Mouse (Mus musculus): ENCODE data around the gene Abcc4. TPM values are rescaled to one million over a fixed set of nuclear protein-coding genes. Genes with fewer than 3 reads are reported as not detected.

Abcc4 gene
- total RNA-seq, 1 experiment from 2014 or later: 13.3 TPM

DNA sequence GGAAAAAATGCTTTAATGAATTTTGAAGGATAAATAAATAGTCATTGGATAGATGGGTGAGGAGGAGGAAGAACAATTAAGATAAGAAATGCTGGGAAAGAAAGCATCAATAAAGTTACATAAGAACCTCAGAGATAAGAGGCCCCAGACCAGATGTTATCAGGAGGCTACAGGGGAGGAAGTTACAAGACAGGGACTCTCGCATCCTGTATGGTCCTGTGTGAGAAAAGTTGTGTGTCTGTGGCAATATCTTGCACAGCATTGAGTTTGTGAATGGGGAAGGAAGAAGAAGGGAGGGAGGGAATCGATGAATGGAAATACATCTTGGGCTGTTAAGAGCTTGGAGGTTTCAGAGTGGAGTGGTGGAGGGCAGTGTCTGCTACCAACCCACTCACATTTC, 240.7 kb downstream of the Abcc4 start:
- no peak for ATAC-seq (replicated peaks in 1 of 2; ENCODE audit: insufficient read depth in 1 of 2, low FRiP score in 2 of 2, low TSS enrichment in 1 of 2, low read depth in 1 of 2, poor library complexity in 2 of 2, severe bottlenecking in 2 of 2)

GRCm38 (mm10) chr14:118464401-118464800, 241.6 kb downstream of the Abcc4 start:
- ATAC-seq (replicated peaks in 1 of 2; ENCODE audit: insufficient read depth in 1 of 2, low FRiP score in 2 of 2, low TSS enrichment in 1 of 2, low read depth in 1 of 2, poor library complexity in 2 of 2, severe bottlenecking in 2 of 2): no peak

DNA sequence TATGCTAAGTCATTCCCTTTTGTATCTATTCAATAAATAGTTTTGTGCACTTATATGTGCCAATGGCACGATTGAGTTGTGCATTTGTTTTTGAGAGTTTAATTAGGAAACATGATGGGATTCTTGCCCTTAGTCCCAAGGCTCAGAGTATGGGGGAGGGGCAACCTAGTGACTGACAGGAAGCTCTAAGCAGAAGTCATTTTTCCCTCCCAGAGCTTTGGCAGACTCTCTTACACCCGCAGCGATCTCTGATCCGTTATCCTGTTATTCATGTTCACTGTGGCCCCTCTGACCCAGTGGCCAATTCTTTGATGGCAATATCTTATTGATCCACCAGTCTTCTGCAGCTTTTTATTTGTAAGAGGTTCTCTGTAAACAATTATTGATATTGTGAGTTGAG, 253.4 kb downstream of the Abcc4 start:
- peak; percentile 32 to 56; a peak in 1 of 4 replicates for ATAC-seq (replicated peaks in 1 of 2; ENCODE audit: insufficient read depth in 1 of 2, low FRiP score in 2 of 2, low TSS enrichment in 1 of 2, low read depth in 1 of 2, poor library complexity in 2 of 2, severe bottlenecking in 2 of 2)

DNA sequence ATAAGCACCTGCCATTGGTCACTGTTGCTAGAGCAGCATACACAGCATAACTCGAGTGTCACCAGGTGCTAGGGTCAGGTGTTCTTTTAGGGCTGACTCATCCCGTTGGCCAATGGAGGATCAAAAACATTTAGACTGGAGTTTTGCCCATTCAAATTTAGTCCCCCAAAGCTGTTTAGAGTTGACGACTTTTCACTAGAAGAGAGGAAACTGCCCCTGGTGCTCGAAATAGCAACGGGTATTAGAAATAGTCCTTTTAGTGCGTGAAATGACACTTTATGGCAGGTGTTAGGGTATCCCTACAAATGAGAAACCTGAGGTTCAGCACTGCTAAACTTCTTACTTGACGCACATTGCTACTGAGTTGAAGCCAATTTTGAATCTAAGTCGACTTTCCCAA, 265.9 kb downstream of the Abcc4 start:
- ATAC-seq (replicated peaks in 1 of 2; ENCODE audit: insufficient read depth in 1 of 2, low FRiP score in 2 of 2, low TSS enrichment in 1 of 2, low read depth in 1 of 2, poor library complexity in 2 of 2, severe bottlenecking in 2 of 2): no peak

DNA sequence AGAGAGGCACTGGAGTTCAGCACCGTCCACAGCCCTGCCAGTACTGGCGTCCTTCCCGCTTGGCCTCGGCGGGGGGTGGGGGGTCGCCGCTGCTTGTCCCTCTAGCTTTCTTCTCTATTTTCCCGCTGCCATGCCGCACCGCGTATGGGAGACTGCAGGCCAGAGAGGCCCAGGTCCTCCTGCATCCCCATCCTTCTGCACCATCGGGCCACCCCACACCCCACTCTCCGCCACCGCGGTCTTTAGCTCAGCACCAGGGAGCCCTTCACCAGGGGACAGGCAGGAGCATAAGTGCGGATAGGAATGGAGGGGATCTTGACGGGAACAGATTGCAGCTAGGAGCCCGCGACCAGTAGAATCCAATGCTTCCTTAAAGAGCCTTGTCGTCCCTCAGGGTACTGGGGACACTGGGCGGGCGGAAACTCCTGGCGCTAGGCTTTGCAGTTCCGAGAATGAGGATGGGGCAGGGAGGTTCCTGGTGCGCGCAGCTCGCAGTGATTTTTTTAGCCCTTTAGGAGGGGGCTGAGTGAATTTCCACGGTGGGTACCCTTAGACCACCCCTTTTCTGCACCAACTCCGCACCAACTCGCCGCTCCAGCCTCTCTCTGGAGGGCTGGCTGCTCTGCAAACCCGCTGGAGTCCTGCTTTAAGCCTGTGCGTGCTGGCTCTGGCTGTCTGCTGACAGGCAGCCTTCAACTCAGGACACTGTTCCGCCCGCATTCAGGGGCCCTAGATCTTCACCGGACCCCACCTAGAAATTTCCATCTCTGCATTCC, 268.7 kb downstream of the Abcc4 start:
- peak in 1 of 2 experiments; percentile 43; a peak in 2 of 4 replicates for ATAC-seq (replicated peaks in 1 of 2; ENCODE audit: insufficient read depth in 1 of 2, low FRiP score in 2 of 2, low TSS enrichment in 1 of 2, low read depth in 1 of 2, poor library complexity in 2 of 2, severe bottlenecking in 2 of 2)

DNA sequence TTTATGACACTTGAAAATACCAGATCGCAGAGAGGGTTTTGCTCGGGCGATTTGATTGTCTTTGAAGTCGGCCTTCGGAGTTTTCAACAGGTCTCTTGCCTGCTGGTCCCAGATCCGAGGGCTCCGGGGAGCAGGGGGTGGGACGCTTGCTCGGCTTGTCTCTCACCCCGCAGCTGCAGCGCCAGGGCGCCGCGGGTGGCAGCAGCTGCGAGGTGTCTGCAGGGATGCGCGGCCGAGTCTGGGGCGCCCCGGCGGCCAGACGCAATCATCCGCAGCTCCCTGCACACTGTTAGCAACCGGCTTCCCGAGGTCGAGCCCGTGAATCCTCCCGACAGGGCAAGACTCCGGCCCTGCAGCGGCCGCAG, 269.2 kb downstream of the Abcc4 start:
- peak; percentile 49 to 51 for ATAC-seq (replicated peaks in 1 of 2; ENCODE audit: insufficient read depth in 1 of 2, low FRiP score in 2 of 2, low TSS enrichment in 1 of 2, low read depth in 1 of 2, poor library complexity in 2 of 2, severe bottlenecking in 2 of 2)

DNA sequence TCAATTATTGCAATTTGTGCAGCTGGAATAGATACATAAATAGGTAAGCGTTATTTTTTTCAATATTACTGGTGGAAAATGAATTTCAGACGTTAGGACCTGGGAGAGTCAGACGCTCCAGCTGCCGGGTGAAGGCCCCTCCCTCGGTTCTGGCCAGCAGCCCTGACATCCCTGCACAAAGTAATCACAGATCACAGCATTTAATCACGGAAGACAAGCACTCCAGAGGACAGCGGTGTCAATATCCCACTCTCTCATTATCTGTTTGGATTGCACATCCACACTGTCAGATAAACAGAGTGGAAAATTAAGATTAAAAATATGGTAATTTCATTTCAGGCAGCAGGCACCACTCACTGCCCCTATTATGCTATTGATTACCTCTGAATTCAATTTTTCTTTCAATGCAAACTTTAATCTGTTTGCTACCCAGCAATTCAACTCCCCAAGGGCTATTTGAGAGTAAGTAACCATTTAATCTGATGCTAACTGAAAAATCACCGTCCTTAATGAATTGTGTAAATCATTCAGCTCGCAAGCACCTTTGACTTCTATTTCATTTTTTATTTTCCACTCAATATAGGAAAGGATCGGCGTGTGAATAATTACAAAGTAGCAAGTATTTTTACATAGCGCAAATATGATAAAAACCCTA, 270.2 kb downstream of the Abcc4 start:
- ATAC-seq (replicated peaks in 1 of 2; ENCODE audit: insufficient read depth in 1 of 2, low FRiP score in 2 of 2, low TSS enrichment in 1 of 2, low read depth in 1 of 2, poor library complexity in 2 of 2, severe bottlenecking in 2 of 2): no peak

GRCm38 (mm10) chr14:118434842-118435241, 271.2 kb downstream of the Abcc4 start:
- ATAC-seq (replicated peaks in 1 of 2; ENCODE audit: insufficient read depth in 1 of 2, low FRiP score in 2 of 2, low TSS enrichment in 1 of 2, low read depth in 1 of 2, poor library complexity in 2 of 2, severe bottlenecking in 2 of 2): no peak

DNA sequence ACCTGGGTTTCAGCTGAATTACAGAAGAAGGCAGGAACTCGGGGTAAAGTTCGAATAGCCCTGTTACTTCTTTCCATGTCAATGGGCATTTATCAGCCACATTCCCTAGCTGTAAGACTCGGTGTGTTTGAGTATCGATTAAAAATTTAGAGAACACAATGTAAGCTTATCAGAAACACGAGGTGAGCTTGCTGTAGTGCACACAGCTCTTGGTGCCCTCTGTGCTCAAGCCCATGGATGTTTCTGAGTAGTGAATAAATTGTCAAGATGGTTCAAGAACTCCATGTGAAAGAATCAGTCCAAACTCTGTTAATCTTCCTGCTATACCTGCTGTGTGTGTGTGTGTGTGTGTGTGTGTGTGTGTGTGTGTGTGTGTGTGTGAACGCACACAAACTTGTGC, 272.2 kb downstream of the Abcc4 start:
- no peak for ATAC-seq (replicated peaks in 1 of 2; ENCODE audit: insufficient read depth in 1 of 2, low FRiP score in 2 of 2, low TSS enrichment in 1 of 2, low read depth in 1 of 2, poor library complexity in 2 of 2, severe bottlenecking in 2 of 2)

Other genes starting within 250 kb of the Abcc4 start
- not detected in 2 replicates for gene Cldn10, start 81.7 kb upstream of the Abcc4 start, total RNA-seq (2017)
- 4.7 and 7.8 TPM in 2 replicates for gene Dzip1, start 219.2 kb upstream of the Abcc4 start, total RNA-seq (2017)
- gene Dnajc3, start 231.8 kb upstream of the Abcc4 start, total RNA-seq (2017): 69.7 and 77.7 TPM in 2 replicates